Mouse (Mus musculus) ES-E14 (cell line): ENCODE data around the gene Tmem97. TPM values are rescaled to one million over a fixed set of nuclear protein-coding genes. Genes with fewer than 3 reads are reported as not detected.
"Not testable (repeated sequence)": the region's sequence is repeated elsewhere in the genome, so short reads cannot be mapped to it uniquely, and the experiment has no call there.

Experiments
- DNase-seq: peaks from one replicate; pipeline ENCODE4 v3.0.0-alpha.2; 2013; ENCODE audit warnings: low read depth, low spot score
- H3K27ac ChIP-seq: 2 replicates; pipeline ENCODE4 v1.5.1; 2012; ENCODE audit warnings: low read depth, mild to moderate bottlenecking, low read length, moderate library complexity, mixed read lengths; ENCODE audit not compliant: poor library complexity, insufficient read depth, severe bottlenecking
- H3K36me3 ChIP-seq: 2 replicates; pipeline ENCODE4 v1.6.1; 2012; ENCODE audit warnings: mild to moderate bottlenecking, low read length, moderate library complexity, mixed read lengths; ENCODE audit not compliant: control insufficient read depth, poor library complexity, insufficient read depth, severe bottlenecking
- H3K4me1 ChIP-seq, 2 experiments: fragments of 150-350 bp in 1 of 2; sonication (generic) in 1 of 2; 2 replicates each; pipeline ENCODE4 v1.6.1; 2012; ENCODE audit warnings: low read length in 2 of 2, mild to moderate bottlenecking in 1 of 2, mixed read lengths in 1 of 2; ENCODE audit not compliant: control insufficient read depth in 2 of 2, insufficient read depth in 2 of 2, poor library complexity in 1 of 2
- H3K4me3 ChIP-seq, 2 experiments: fragments of 150-350 bp in 1 of 2; sonication (generic) in 1 of 2; 2 replicates each; pipeline ENCODE4 v1.5.1; 2012; ENCODE audit warnings: low read length in 2 of 2, low read depth in 1 of 2, mild to moderate bottlenecking in 1 of 2, mixed read lengths in 1 of 2; ENCODE audit not compliant: insufficient read depth in 1 of 2, poor library complexity in 1 of 2, severe bottlenecking in 1 of 2
- H3K9ac ChIP-seq: 2 replicates; pipeline ENCODE4 v1.6.1; 2012; ENCODE audit warnings: low read depth, mild to moderate bottlenecking, low read length, mixed read lengths; ENCODE audit not compliant: poor library complexity, insufficient read depth, severe bottlenecking
- H3K9me3 ChIP-seq: fragments of 150-350 bp; sonication (generic); 2 replicates; pipeline ENCODE4 v1.6.1; 2012; ENCODE audit warnings: low read depth, mild to moderate bottlenecking, low read length; ENCODE audit not compliant: control insufficient read depth, insufficient read depth
- CHD2 ChIP-seq: IDR thresholded peaks from 2 replicates; pipeline ENCODE4 v1.6.1; 2014; ENCODE audit warnings: mild to moderate bottlenecking, low read depth, low read length, inconsistent platforms
- HCFC1 ChIP-seq: IDR thresholded peaks from 2 replicates; pipeline ENCODE4 v1.6.1; 2012; ENCODE audit warnings: low read length, inconsistent platforms, borderline replicate concordance; ENCODE audit not compliant: insufficient read depth
- MAFK ChIP-seq: IDR thresholded peaks from 2 replicates; pipeline ENCODE4 v1.6.1; 2014; ENCODE audit warnings: mild to moderate bottlenecking, low read depth, low read length, inconsistent platforms; ENCODE audit not compliant: insufficient read depth
- ZC3H11A ChIP-seq: IDR thresholded peaks from 2 replicates; pipeline ENCODE4 v1.6.1; 2012; ENCODE audit warnings: low read depth, mild to moderate bottlenecking, inconsistent platforms, low read length, borderline replicate concordance
- ZNF384 ChIP-seq: IDR thresholded peaks from 2 replicates; pipeline ENCODE4 v1.6.1; 2012; ENCODE audit warnings: low read depth, low read length, inconsistent platforms
- in situ Hi-C, 2 experiments: fragments of 600-800 bp; cut with MboI; formaldehyde crosslinking; loops; one replicate each; pipeline ENCODE4 v1.15.1; 2025; ENCODE audit warnings: low sequenced_read_pairs in 2 of 2, inconsistent platforms in 1 of 2; ENCODE audit not compliant: unreplicated experiment in 2 of 2
- total RNA-seq: library from RNA; depleted of rRNA; stranded (reverse); fragments of 300-350 nt; gene quantifications from 2 replicates; pipeline ENCODE4 v1.2.3, GENCODE M21; 2012

Tmem97 gene
- total RNA-seq, 1 experiment: 248 TPM

GRCm38 (mm10) chr11:78574975-78575374 lies 24.4 kb upstream of the Tmem97 start:
- TF ChIP-seq ZC3H11A (no peak), CHD2 (no peak), MAFK (no peak), HCFC1 (no peak), ZNF384 (no peak)
- peaks cover 13% of the 10 kb centered on the region; the same call in 1 of the 2 replicates for H3K36me3 ChIP-seq
- no peak overlapping the region for H3K9ac ChIP-seq
- no peak overlapping the region for H3K4me3 ChIP-seq
- DNase-seq: no peak
- no peaks in the 10 kb centered on the region for H3K4me1 ChIP-seq
- H3K9me3 ChIP-seq: no peaks in the 10 kb centered on the region
- in situ Hi-C loops: no loop called here
- H3K27ac ChIP-seq: no peak overlapping the region

- DNase-seq: no peak
- Histone ChIP-seq H3K27ac (no peak overlapping the region), H3K4me1 (no peaks in the 10 kb centered on the region), H3K9ac (no peak overlapping the region), H3K4me3 (no peak overlapping the region), H3K9me3 (no peaks in the 10 kb centered on the region), H3K36me3 (peaks cover 15% of the 10 kb centered on the region; the same call in 1 of the 2 replicates)
- TF ChIP-seq CHD2 (no peak), ZC3H11A (no peak), HCFC1 (no peak), ZNF384 (no peak), MAFK (no peak)
- in situ Hi-C loops: no loop called here
Measured at GRCm38 (mm10) chr11:78574536-78574935, 24.0 kb upstream of the Tmem97 start.

GRCm38 (mm10) chr11:78574031-78574430 lies 23.5 kb upstream of the Tmem97 start:
- peaks cover 15% of the 10 kb centered on the region; the same call in 1 of the 2 replicates for H3K36me3 ChIP-seq
- H3K4me1 ChIP-seq, H3K27ac ChIP-seq, in situ Hi-C loops, H3K9ac ChIP-seq, H3K4me3 ChIP-seq, DNase-seq, H3K9me3 ChIP-seq: not testable (repeated sequence)

- H3K4me3 ChIP-seq: no peak overlapping the region
- TF ChIP-seq ZC3H11A: no peak
- no peak for TF ChIP-seq ZNF384
- H3K36me3 ChIP-seq: peaks cover 12% of the 10 kb centered on the region; the same call in 1 of the 2 replicates
- no peak overlapping the region for H3K27ac ChIP-seq
- H3K9ac ChIP-seq: no peak overlapping the region
- H3K9me3 ChIP-seq: no peaks in the 10 kb centered on the region
- in situ Hi-C loops: no loop called here
- DNase-seq: no peak
- 0 out of 4 replicates have a peak, but pooled peaks cover 0 to 1% of the 10 kb centered on the region in 2 experiments for H3K4me1 ChIP-seq
Measured at GRCm38 (mm10) chr11:78571854-78572253, 21.3 kb upstream of the Tmem97 start.

- in situ Hi-C loops: no loop called here
- DNase-seq: no peak
- 0 out of 4 replicates have a peak, but pooled peaks cover 0 to 2% of the 10 kb centered on the region in 2 experiments for H3K4me1 ChIP-seq
- H3K9me3 ChIP-seq: no peaks in the 10 kb centered on the region
- no peak for TF ChIP-seq HCFC1
- TF ChIP-seq ZNF384: no peak
- no peak for TF ChIP-seq ZC3H11A
- no peak for TF ChIP-seq MAFK
- no peak for TF ChIP-seq CHD2
- no peak overlapping the region for H3K4me3 ChIP-seq
- H3K9ac ChIP-seq: no peak overlapping the region
- peaks cover 9% of the 10 kb centered on the region; the same call in 1 of the 2 replicates for H3K36me3 ChIP-seq
- H3K27ac ChIP-seq: no peak overlapping the region
Measured at GRCm38 (mm10) chr11:78571441-78571840, 20.9 kb upstream of the Tmem97 start.
